Mouse (Mus musculus): ENCODE results near the gene Wipi1. TPM values are rescaled to one million over a fixed set of nuclear protein-coding genes. Genes with fewer than 3 reads are reported as not detected.
A peak's percentile ranks its signal among the peaks of the same experiment; 100 is the strongest.

The Wipi1 gene
- polyA plus RNA-seq, 1 experiment: not detected

GRCm38 (mm10) chr11:109649975-109650701 lies 38.4 kb upstream of the Wipi1 start:
- H3K4me1 ChIP-seq (ENCODE audit: control insufficient read depth, insufficient read depth, low read length): peaks cover 15% of the 10 kb centered on the region
- TF ChIP-seq CTCF (IDR thresholded peaks at IDR 0.05; ENCODE audit: insufficient read depth, low read depth, low read length): no peak
- TF ChIP-seq POLR2A (IDR thresholded peaks at IDR 0.05; ENCODE audit: insufficient read depth, low read depth, low read length): no peak; the same call in 1 of the 2 replicates
- WGBS: 1% methylated on average over 31 of the region's 31 CpGs

DNA sequence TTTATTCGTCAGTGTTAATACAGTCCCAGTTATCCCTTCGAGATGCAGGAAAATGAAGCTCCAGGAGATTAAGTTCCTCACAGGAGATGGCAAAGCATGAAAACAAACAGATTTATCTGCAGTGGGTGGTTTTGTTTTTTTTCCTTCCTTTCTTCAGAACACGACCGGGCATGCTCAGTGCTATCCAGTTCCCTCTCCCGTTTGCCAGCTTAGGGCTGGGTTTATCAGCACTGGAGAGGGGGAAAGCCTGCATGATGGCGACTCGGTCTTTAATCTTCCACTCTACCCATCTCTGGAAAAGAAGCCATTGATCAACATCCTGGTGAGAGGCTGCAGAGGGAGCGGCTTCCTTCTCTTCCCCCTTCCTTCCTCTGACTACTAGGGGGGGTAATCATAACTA lies 37.4 kb upstream of the Wipi1 start, which contains the start of gene Prkar1a:
Prkar1a (plus strand) TSS at position 200 of the 400 bp plus-strand sequence.
- TF ChIP-seq CTCF (IDR thresholded peaks at IDR 0.05; ENCODE audit: insufficient read depth, low read depth, low read length): no peak
- peak; percentile 43; the same call in 1 of the 2 replicates for TF ChIP-seq POLR2A (IDR thresholded peaks at IDR 0.05; ENCODE audit: insufficient read depth, low read depth, low read length)
- peak within 1 kb of the TSS; percentile 97 for H3K4me3 ChIP-seq (ENCODE audit: insufficient read depth, low read depth, low read length)
- peaks cover 15% of the 10 kb centered on the region for H3K4me1 ChIP-seq (ENCODE audit: control insufficient read depth, insufficient read depth, low read length)
- 9% methylated on average over 8 of the region's 8 CpGs for WGBS
- peak within 1 kb of the TSS; percentile 98 for H3K27ac ChIP-seq (ENCODE audit: insufficient read depth, low read depth, low read length)

More at GRCm38 (mm10) chr11:109649975-109650701, 38.4 kb upstream of the Wipi1 start:
- Histone ChIP-seq H3K27ac (ENCODE audit: insufficient read depth, low read depth, low read length) (peak overlapping the region; percentile 98), H3K4me3 (ENCODE audit: insufficient read depth, low read depth, low read length) (peak overlapping the region; percentile 97)

- H3K4me1 ChIP-seq (ENCODE audit: control insufficient read depth, insufficient read depth, low read length): peaks cover 12% of the 10 kb centered on the region
- 15% methylated on average over 7 of the region's 7 CpGs for WGBS
- TF ChIP-seq POLR2A (IDR thresholded peaks at IDR 0.05; ENCODE audit: insufficient read depth, low read depth, low read length) (no peak), CTCF (IDR thresholded peaks at IDR 0.05; ENCODE audit: insufficient read depth, low read depth, low read length) (no peak)
- H3K4me3 ChIP-seq (ENCODE audit: insufficient read depth, low read depth, low read length): no peak overlapping the region
- H3K27ac ChIP-seq (ENCODE audit: insufficient read depth, low read depth, low read length): peak overlapping the region; percentile 98
Measured at GRCm38 (mm10) chr11:109648510-109648909, 36.7 kb upstream of the Wipi1 start.

DNA sequence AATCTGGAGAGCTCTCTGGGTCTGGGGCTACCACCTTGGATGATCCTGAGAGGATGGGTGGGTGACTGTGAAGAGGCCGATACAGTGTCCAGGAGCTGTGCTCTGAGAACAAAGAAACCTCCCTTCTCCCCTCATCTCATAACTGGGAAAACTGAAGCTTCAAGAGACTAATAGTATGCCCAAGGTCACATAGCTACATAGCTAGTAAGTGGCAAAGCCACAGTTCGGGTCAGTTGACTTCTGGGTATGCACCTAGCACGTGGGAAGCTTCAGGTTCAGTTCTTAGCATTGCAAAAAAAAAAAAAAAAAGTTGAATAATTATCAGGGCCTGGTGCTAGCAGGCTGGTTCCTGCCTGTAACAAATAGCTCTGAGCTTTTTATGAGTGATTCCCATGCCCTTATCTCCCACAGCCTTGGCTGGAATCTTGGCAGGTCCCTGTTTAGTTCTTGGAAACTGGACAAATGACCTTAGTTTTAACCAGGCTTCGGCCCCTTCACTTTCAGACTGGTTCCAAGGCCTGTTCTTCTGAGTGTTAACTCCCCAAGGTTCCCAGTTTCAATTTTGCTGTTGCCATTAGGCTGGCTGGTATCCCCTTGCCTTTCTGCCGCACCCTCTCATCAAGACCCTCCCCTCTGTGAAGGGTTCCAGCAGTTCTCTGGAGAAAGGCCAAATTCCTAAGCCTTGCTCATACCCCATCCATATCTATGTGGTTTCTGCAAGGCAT lies 29.9 kb upstream of the Wipi1 start:
- Histone ChIP-seq H3K27ac (ENCODE audit: insufficient read depth, low read depth, low read length) (no peak overlapping the region), H3K4me1 (ENCODE audit: control insufficient read depth, insufficient read depth, low read length) (no peaks in the 10 kb centered on the region), H3K4me3 (ENCODE audit: insufficient read depth, low read depth, low read length) (no peak overlapping the region)
- 74% methylated on average over 5 of the region's 5 CpGs for WGBS
- TF ChIP-seq POLR2A (IDR thresholded peaks at IDR 0.05; ENCODE audit: insufficient read depth, low read depth, low read length) (no peak), CTCF (IDR thresholded peaks at IDR 0.05; ENCODE audit: insufficient read depth, low read depth, low read length) (no peak)

DNA sequence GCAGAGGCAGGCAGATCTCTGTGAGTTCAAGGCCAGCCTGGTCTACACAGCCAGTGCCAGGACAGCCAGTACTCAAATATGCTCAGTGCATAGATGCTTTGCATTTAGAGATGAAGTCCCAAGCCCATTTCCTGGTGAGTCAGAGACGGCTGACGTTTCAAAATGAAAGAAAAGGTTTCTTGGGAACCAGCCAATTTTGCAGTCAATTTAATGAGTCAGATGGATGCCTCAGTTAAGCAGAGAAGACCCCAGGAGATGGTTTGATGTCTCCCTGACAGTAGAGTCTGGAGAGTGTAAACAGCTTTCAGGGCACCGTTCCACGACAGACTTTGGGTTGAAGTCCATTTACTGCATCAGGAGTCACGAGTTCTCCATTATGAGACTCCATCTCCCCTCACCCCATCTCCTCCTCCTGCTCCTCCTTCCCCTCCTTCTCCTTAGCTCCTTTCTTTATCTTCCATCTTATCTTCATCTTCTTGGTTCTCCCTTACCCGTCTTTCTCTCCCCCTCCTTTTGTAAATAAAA lies 24.2 kb upstream of the Wipi1 start:
- Histone ChIP-seq H3K4me3 (ENCODE audit: insufficient read depth, low read depth, low read length) (no peak overlapping the region), H3K27ac (ENCODE audit: insufficient read depth, low read depth, low read length) (no peak overlapping the region), H3K4me1 (ENCODE audit: control insufficient read depth, insufficient read depth, low read length) (no peaks in the 10 kb centered on the region)
- TF ChIP-seq CTCF (IDR thresholded peaks at IDR 0.05; ENCODE audit: insufficient read depth, low read depth, low read length): no peak
- no peak for TF ChIP-seq POLR2A (IDR thresholded peaks at IDR 0.05; ENCODE audit: insufficient read depth, low read depth, low read length)
- 64% methylated on average over 6 of the region's 6 CpGs for WGBS

GRCm38 (mm10) chr11:109634928-109635327 lies 23.2 kb upstream of the Wipi1 start:
- TF ChIP-seq CTCF (IDR thresholded peaks at IDR 0.05; ENCODE audit: insufficient read depth, low read depth, low read length) (no peak), POLR2A (IDR thresholded peaks at IDR 0.05; ENCODE audit: insufficient read depth, low read depth, low read length) (no peak)
- no peak overlapping the region for H3K27ac ChIP-seq (ENCODE audit: insufficient read depth, low read depth, low read length)
- no peak overlapping the region for H3K4me3 ChIP-seq (ENCODE audit: insufficient read depth, low read depth, low read length)
- 67% methylated on average over 9 of the region's 9 CpGs for WGBS
- no peaks in the 10 kb centered on the region for H3K4me1 ChIP-seq (ENCODE audit: control insufficient read depth, insufficient read depth, low read length)

GRCm38 (mm10) chr11:109629021-109629521 lies 17.3 kb upstream of the Wipi1 start:
- WGBS: 80% methylated on average over 10 of the region's 10 CpGs
- H3K27ac ChIP-seq (ENCODE audit: insufficient read depth, low read depth, low read length): no peak overlapping the region
- TF ChIP-seq POLR2A (IDR thresholded peaks at IDR 0.05; ENCODE audit: insufficient read depth, low read depth, low read length): no peak
- TF ChIP-seq CTCF (IDR thresholded peaks at IDR 0.05; ENCODE audit: insufficient read depth, low read depth, low read length): no peak
- H3K4me1 ChIP-seq (ENCODE audit: control insufficient read depth, insufficient read depth, low read length): no peaks in the 10 kb centered on the region
- no peak overlapping the region for H3K4me3 ChIP-seq (ENCODE audit: insufficient read depth, low read depth, low read length)

GRCm38 (mm10) chr11:109628099-109628498 lies 16.3 kb upstream of the Wipi1 start:
- TF ChIP-seq CTCF (IDR thresholded peaks at IDR 0.05; ENCODE audit: insufficient read depth, low read depth, low read length): no peak
- TF ChIP-seq POLR2A (IDR thresholded peaks at IDR 0.05; ENCODE audit: insufficient read depth, low read depth, low read length): no peak
- peaks cover 2% of the 10 kb centered on the region; the same call in 1 of the 2 replicates for H3K4me1 ChIP-seq (ENCODE audit: control insufficient read depth, insufficient read depth, low read length)

More at GRCm38 (mm10) chr11:109628099-109628498, 16.3 kb upstream of the Wipi1 start:
- WGBS: 97% methylated on average over 3 of the region's 3 CpGs
- H3K27ac ChIP-seq (ENCODE audit: insufficient read depth, low read depth, low read length): no peak overlapping the region
- no peak overlapping the region for H3K4me3 ChIP-seq (ENCODE audit: insufficient read depth, low read depth, low read length)

Data from olfactory bulb, adult 2 months (tissue).